Mouse (Mus musculus) left cerebral cortex, postnatal 25 days (tissue): ENCODE measurements around the gene 1700069L16Rik. TPM values are rescaled to one million over a fixed set of nuclear protein-coding genes. Genes with fewer than 3 reads are reported as not detected.
A peak's percentile ranks its signal among the peaks of the same experiment; 100 is the strongest.

Experiments used
- DNase-seq, 2 experiments: peaks; one replicate each; pipeline ENCODE4 v3.0.0; 2022; ENCODE audit warnings: low spot score in 2 of 2, mixed read lengths in 1 of 2
- intact Hi-C: fragments of 180-260 bp; cut with DNase I; formaldehyde crosslinking; loops from one replicate; pipeline ENCODE4 v1.15.1; 2025
- total RNA-seq, 2 experiments: library from RNA; stranded (reverse); gene quantifications; 2 replicates each; pipeline ENCODE4 v1.2.3; 2021

The 1700069L16Rik gene
- total RNA-seq, 2 experiments from 2014 or later: not detected

- intact Hi-C loops: loop anchor here (2.0 to 10.0 kb wide), 2 partner anchors 35 to 451 kb away; no protein-coding TSS in a partner anchor
- DNase-seq: peak; percentile 94
Measured at GRCm38 (mm10) chr5:113735345-113736112, 11.0 kb upstream of the 1700069L16Rik start, which contains the start of gene Ficd. Gene Ficd, plus strand, starts transcription at chr5:113735803.

GRCm38 (mm10) chr5:113735023-113735344 is 10.4 kb upstream of the 1700069L16Rik start:
- intact Hi-C loops: loop anchor here (10.0 kb wide), 1 partner anchor 450 kb away; no protein-coding TSS in a partner anchor

GRCm38 (mm10) chr5:113734376-113734775 is 9.8 kb upstream of the 1700069L16Rik start:
- DNase-seq: no peak
- intact Hi-C loops: loop anchor here (10.0 kb wide), 1 partner anchor 450 kb away; no protein-coding TSS in a partner anchor

More at GRCm38 (mm10) chr5:113735023-113735344, 10.4 kb upstream of the 1700069L16Rik start:
- no peak for DNase-seq

GRCm38 (mm10) chr5:113732182-113732581 is 7.6 kb upstream of the 1700069L16Rik start:
- peak; percentile 48 to 59 for DNase-seq
- intact Hi-C loops: loop anchor here (1.0 to 10.0 kb wide), 3 partner anchors 261 to 447 kb away; no protein-coding TSS in a partner anchor

GRCm38 (mm10) chr5:113731174-113731573 is 6.6 kb upstream of the 1700069L16Rik start:
- DNase-seq: peak in 1 of 2 experiments; percentile 8
- intact Hi-C loops: loop anchor here (10.0 kb wide), 1 partner anchor 446 kb away; no protein-coding TSS in a partner anchor

- intact Hi-C loops: loop anchor here (10.0 kb wide), 1 partner anchor 446 kb away; no protein-coding TSS in a partner anchor
Measured at GRCm38 (mm10) chr5:113730641-113731121, 6.1 kb upstream of the 1700069L16Rik start.

GRCm38 (mm10) chr5:113728691-113729090 is 4.1 kb upstream of the 1700069L16Rik start:
- intact Hi-C loops: no loop called here

More at GRCm38 (mm10) chr5:113730641-113731121, 6.1 kb upstream of the 1700069L16Rik start:
- peak; percentile 44 to 64 for DNase-seq

GRCm38 (mm10) chr5:113728011-113728410 is 3.4 kb upstream of the 1700069L16Rik start:
- no peak for DNase-seq
- intact Hi-C loops: no loop called here

More at GRCm38 (mm10) chr5:113728691-113729090, 4.1 kb upstream of the 1700069L16Rik start:
- DNase-seq: no peak

GRCm38 (mm10) chr5:113727238-113727637 is 2.7 kb upstream of the 1700069L16Rik start:
- DNase-seq: no peak

GRCm38 (mm10) chr5:113726618-113727017 is 2.0 kb upstream of the 1700069L16Rik start:
- intact Hi-C loops: no loop called here
- DNase-seq: no peak

More at GRCm38 (mm10) chr5:113727238-113727637, 2.7 kb upstream of the 1700069L16Rik start:
- intact Hi-C loops: no loop called here

GRCm38 (mm10) chr5:113725417-113725816 is 845 bp upstream of the 1700069L16Rik start:
- intact Hi-C loops: loop anchor here (2.0 kb wide), 1 partner anchor 139 kb away; no protein-coding TSS in a partner anchor
- no peak for DNase-seq

- DNase-seq: no peak
- intact Hi-C loops: loop anchor here (1.0 to 2.0 kb wide), 3 partner anchors 137 to 357 kb away; no protein-coding TSS in a partner anchor
Measured at GRCm38 (mm10) chr5:113723567-113724237, 870 bp downstream of the 1700069L16Rik start.

GRCm38 (mm10) chr5:113722224-113723013 is 2.2 kb downstream of the 1700069L16Rik start:
- DNase-seq: no peak
- intact Hi-C loops: no loop called here

- peak in 1 of 2 experiments; percentile 6 for DNase-seq
Measured at GRCm38 (mm10) chr5:113719221-113719661, 5.3 kb downstream of the 1700069L16Rik start.

GRCm38 (mm10) chr5:113716581-113717388 is 7.8 kb downstream of the 1700069L16Rik start:
- peak; percentile 68 to 84 for DNase-seq
- intact Hi-C loops: loop anchor here (1.0 kb wide), 1 partner anchor 125 kb away; no protein-coding TSS in a partner anchor

More at GRCm38 (mm10) chr5:113719221-113719661, 5.3 kb downstream of the 1700069L16Rik start:
- intact Hi-C loops: no loop called here

- no peak for DNase-seq
- intact Hi-C loops: no loop called here
Measured at GRCm38 (mm10) chr5:113712861-113713260, 11.7 kb downstream of the 1700069L16Rik start.

- DNase-seq: no peak
- intact Hi-C loops: no loop called here
Measured at GRCm38 (mm10) chr5:113703803-113704585, 20.6 kb downstream of the 1700069L16Rik start.
